Mouse (Mus musculus): ENCODE measurements at regions not wholly inside any gene's neighbourhood (a gene's known extent, or its start where the extent isn't known, plus 50 kb on each side); places are given as distances from the start of the nearest gene placed in this dataset.

DNA sequence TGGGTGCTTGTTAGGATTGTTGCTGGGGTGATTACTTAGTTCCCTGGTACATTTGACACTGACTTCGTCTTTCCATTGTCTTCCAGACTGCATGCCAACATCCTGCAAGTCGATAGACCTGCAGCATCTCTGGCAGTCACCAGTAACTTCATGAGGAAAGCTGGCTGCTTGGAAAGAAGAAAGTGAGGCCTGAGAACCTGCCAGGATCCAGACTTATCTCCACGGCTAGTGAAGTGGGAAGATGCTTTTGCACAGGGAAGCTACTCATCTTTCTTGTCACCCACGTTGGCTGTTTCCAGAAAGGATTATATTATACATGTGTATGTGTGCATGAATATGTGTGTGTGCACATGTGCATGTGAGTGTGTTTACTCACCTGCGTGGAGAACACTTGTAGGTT is 316.0 kb downstream of the Ipmk start:
- no peak for DNase-seq (ENCODE audit: low spot score)
- ATAC-seq, result no peak
- no peaks in the 10 kb centered on the region for H3K36me3 ChIP-seq (ENCODE audit: insufficient read depth, low read length)

DNA sequence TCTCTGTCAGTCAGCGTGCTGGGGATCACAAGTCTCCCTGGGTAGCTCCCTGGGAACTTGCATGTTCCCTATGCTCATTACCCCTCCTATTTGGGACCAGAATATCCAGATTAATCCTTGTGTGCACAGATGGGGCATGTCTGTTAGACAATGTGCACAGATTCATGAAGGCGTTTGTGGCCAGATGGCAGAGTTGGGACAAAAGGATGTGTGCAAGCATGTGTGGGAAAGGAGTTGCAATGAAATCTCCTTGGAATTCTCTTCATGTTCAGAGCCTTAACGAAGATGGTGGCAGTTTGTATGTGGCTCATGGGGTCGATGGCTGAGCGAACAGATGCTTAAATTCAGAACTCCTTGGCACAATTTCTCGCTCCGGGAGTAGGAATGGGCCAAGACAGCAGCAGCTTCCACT is 319.6 kb downstream of the Ipmk start:
- ATAC-seq, result peak; percentile 78
- no peaks in the 10 kb centered on the region for H3K36me3 ChIP-seq (ENCODE audit: insufficient read depth, low read length)
- H3K27me3 ChIP-seq (ENCODE audit: insufficient read depth, low read length), result no peaks in the 10 kb centered on the region

More for the DNA sequence above, 316.0 kb downstream of the Ipmk start:
- Histone ChIP-seq H3K4me3 (ENCODE audit: low read length) (no peak overlapping the region), H3K27ac (no peak overlapping the region), H3K27me3 (ENCODE audit: insufficient read depth, low read length) (no peaks in the 10 kb centered on the region), H3K4me2 (ENCODE audit: low read depth, low read length) (no peak overlapping the region), H3K9ac (replicated peaks; ENCODE audit: low read length) (no peak overlapping the region), H3K9me3 (ENCODE audit: low read length) (no peaks in the 10 kb centered on the region), H3K4me1 (ENCODE audit: insufficient read depth, low read length) (no peaks in the 10 kb centered on the region)
- WGBS, result 70% methylated on average over 5 of the region's 5 CpGs
- no peak for TF ChIP-seq CTCF (IDR thresholded peaks at IDR 0.05; ENCODE audit: low read depth)

DNA sequence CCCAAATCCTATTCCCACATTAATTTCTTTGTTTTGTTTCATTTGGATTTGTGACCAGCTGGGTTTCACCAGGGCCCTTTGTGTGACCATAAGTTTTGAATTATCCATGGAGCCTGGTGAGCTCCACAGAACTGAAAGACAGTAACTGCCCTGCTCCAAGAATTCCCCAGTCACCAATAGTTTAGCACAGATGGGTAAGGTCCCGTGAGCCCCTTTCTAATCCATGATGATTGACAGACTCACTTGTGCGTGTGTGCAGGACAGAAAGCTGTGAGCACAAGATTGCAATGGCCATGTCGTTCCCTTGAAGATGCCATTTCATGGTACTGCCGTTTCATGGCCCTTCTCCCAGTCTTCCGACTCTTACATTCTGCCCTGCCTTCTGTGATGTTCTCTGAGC is 331.7 kb downstream of the Ipmk start:
- DNase-seq (ENCODE audit: low spot score) (no peak), ATAC-seq (0 out of 2 replicates have a peak, but pooled peaks have one; percentile 35)
- no peak overlapping the region for H3K4me3 ChIP-seq (ENCODE audit: low read length)
- no peak overlapping the region for H3K27ac ChIP-seq
- H3K4me2 ChIP-seq (ENCODE audit: low read depth, low read length), result no peak overlapping the region
- H3K36me3 ChIP-seq (ENCODE audit: insufficient read depth, low read length), result no peaks in the 10 kb centered on the region
- no peaks in the 10 kb centered on the region for H3K27me3 ChIP-seq (ENCODE audit: insufficient read depth, low read length)
- H3K4me1 ChIP-seq (ENCODE audit: insufficient read depth, low read length), result no peaks in the 10 kb centered on the region
- 62% methylated on average over 5 of the region's 5 CpGs for WGBS
- H3K9ac ChIP-seq (replicated peaks; ENCODE audit: low read length), result no peak overlapping the region
- TF ChIP-seq CTCF (IDR thresholded peaks at IDR 0.05; ENCODE audit: low read depth), result no peak
- no peaks in the 10 kb centered on the region for H3K9me3 ChIP-seq (ENCODE audit: low read length)

More for the DNA sequence above, 319.6 kb downstream of the Ipmk start:
- no peaks in the 10 kb centered on the region for H3K9me3 ChIP-seq (ENCODE audit: low read length)
- no peak overlapping the region; the same call in 1 of the 2 replicates for H3K27ac ChIP-seq
- no peak overlapping the region for H3K4me2 ChIP-seq (ENCODE audit: low read depth, low read length)
- no peak overlapping the region for H3K4me3 ChIP-seq (ENCODE audit: low read length)
- peak; percentile 71 for DNase-seq (ENCODE audit: low spot score)
- no peaks in the 10 kb centered on the region for H3K4me1 ChIP-seq (ENCODE audit: insufficient read depth, low read length)
- no peak overlapping the region for H3K9ac ChIP-seq (replicated peaks; ENCODE audit: low read length)
- WGBS, result 41% methylated on average over 7 of the region's 7 CpGs
- no peak for TF ChIP-seq CTCF (IDR thresholded peaks at IDR 0.05; ENCODE audit: low read depth)

DNA sequence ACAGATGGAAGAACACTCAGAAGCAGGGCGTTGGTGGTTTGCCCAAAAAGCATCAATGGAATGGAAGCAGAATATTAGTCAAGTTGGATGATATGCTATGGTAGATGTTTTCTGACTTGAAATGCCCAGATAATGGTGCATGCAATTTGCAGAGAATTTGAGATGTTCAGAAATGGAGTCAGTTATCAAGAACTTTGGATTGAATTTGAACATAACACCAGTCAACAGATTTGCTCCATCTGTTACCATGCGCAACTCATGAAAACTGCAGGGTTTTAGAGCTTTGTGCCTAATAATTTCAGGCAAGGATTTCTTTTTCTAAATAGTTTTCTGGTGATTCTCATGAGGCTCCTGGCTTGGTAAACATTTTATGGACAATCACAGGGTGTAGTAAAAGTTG is 365.9 kb downstream of the Ipmk start:
- H3K9ac ChIP-seq (replicated peaks; ENCODE audit: low read length), result no peak overlapping the region
- no peak for TF ChIP-seq CTCF (IDR thresholded peaks at IDR 0.05; ENCODE audit: low read depth)
- no peaks in the 10 kb centered on the region for H3K9me3 ChIP-seq (ENCODE audit: low read length)
- no peaks in the 10 kb centered on the region for H3K27me3 ChIP-seq (ENCODE audit: insufficient read depth, low read length)
- ATAC-seq, result no peak
- H3K4me3 ChIP-seq (ENCODE audit: low read length), result no peak overlapping the region
- WGBS, result 89% methylated on average over 2 of the region's 2 CpGs
- no peak overlapping the region for H3K4me2 ChIP-seq (ENCODE audit: low read depth, low read length)
- DNase-seq (ENCODE audit: low spot score), result no peak
- H3K36me3 ChIP-seq (ENCODE audit: insufficient read depth, low read length), result no peaks in the 10 kb centered on the region
- no peaks in the 10 kb centered on the region for H3K4me1 ChIP-seq (ENCODE audit: insufficient read depth, low read length)
- no peak overlapping the region for H3K27ac ChIP-seq

DNA sequence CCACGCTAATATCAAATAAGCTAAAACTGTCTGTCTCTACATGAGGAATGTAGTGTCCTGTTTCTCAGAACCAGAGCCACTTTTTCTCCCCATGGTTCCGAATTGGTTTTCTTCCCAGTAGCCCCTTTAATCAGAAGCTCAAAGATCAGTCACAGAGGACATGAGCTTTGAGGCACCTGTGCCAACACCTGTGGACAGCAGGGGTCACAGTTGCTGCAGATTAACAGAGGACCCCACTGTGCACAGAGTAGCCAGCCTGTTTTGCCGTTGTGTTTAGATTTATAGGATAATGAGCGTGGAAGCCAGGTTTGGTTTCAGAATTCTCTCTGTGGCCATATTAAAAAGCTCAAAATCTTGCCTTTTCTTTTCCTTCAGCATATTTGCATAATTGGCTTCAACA is 380.2 kb downstream of the Ipmk start:
- H3K4me3 ChIP-seq (ENCODE audit: low read length), result no peak overlapping the region
- no peak overlapping the region for H3K4me2 ChIP-seq (ENCODE audit: low read depth, low read length)
- 55% methylated on average over 4 of the region's 4 CpGs for WGBS
- ATAC-seq, result no peak
- peak; percentile 7 for DNase-seq (ENCODE audit: low spot score)
- no peaks in the 10 kb centered on the region for H3K9me3 ChIP-seq (ENCODE audit: low read length)
- H3K9ac ChIP-seq (replicated peaks; ENCODE audit: low read length), result no peak overlapping the region
- no peak overlapping the region for H3K27ac ChIP-seq
- H3K36me3 ChIP-seq (ENCODE audit: insufficient read depth, low read length), result no peaks in the 10 kb centered on the region
- H3K4me1 ChIP-seq (ENCODE audit: insufficient read depth, low read length), result no peaks in the 10 kb centered on the region
- no peak for TF ChIP-seq CTCF (IDR thresholded peaks at IDR 0.05; ENCODE audit: low read depth)
- H3K27me3 ChIP-seq (ENCODE audit: insufficient read depth, low read length), result no peaks in the 10 kb centered on the region

DNA sequence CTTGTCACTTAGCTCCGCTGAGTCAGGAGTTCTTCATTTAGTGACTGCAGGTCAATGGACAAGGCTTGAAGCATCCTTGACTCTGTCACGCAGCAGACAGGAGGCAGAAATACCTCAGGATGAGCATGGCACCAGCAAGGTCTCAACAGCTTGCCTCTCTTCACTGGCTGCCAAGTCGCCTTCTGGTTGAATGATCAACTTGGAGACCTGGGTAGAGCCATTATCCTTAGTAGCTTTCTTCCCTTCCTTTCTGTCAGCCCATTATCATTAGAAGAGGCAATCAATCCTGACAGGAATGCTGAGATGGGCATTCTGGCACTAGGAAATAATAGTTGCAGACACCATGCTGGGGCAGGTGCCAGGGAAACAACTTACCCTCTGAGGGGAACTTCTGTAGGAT is 386.3 kb downstream of the Ipmk start:
- no peaks in the 10 kb centered on the region for H3K4me1 ChIP-seq (ENCODE audit: insufficient read depth, low read length)
- H3K36me3 ChIP-seq (ENCODE audit: insufficient read depth, low read length), result no peaks in the 10 kb centered on the region
- peak; percentile 24 for TF ChIP-seq CTCF (IDR thresholded peaks at IDR 0.05; ENCODE audit: low read depth)
- H3K4me2 ChIP-seq (ENCODE audit: low read depth, low read length), result no peak overlapping the region
- no peak overlapping the region for H3K4me3 ChIP-seq (ENCODE audit: low read length)
- no peaks in the 10 kb centered on the region for H3K9me3 ChIP-seq (ENCODE audit: low read length)
- no peak overlapping the region for H3K9ac ChIP-seq (replicated peaks; ENCODE audit: low read length)
- ATAC-seq, result peak; percentile 90
- WGBS, result 44% methylated on average over 3 of the region's 3 CpGs
- H3K27me3 ChIP-seq (ENCODE audit: insufficient read depth, low read length), result no peaks in the 10 kb centered on the region
- no peak overlapping the region for H3K27ac ChIP-seq
- peak; percentile 81 for DNase-seq (ENCODE audit: low spot score)

DNA sequence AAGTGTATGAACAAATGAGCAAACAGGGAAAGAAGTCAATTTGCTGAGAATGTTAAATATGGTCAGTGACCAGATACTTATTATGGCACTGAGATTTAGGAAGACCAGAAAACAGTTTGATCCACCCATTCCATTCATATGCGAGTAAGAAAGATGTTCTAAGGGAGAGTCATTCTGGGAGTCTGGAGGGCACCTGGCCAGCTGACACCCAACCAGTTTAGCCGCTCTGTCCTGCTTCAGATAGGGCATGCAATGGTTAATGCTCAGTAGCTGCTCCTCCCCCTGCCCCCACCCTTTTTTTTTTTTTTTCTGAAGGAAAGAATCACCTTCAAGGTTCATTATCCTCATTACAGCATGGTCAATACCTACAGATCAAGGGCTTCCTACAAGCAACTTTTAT is 386.9 kb downstream of the Ipmk start:
- DNase-seq (ENCODE audit: low spot score) (peak; percentile 7), ATAC-seq (no peak)
- Histone ChIP-seq H3K9me3 (ENCODE audit: low read length) (no peaks in the 10 kb centered on the region), H3K4me2 (ENCODE audit: low read depth, low read length) (no peak overlapping the region), H3K4me1 (ENCODE audit: insufficient read depth, low read length) (no peaks in the 10 kb centered on the region), H3K27me3 (ENCODE audit: insufficient read depth, low read length) (no peaks in the 10 kb centered on the region), H3K4me3 (ENCODE audit: low read length) (no peak overlapping the region), H3K27ac (no peak overlapping the region), H3K9ac (replicated peaks; ENCODE audit: low read length) (no peak overlapping the region), H3K36me3 (ENCODE audit: insufficient read depth, low read length) (no peaks in the 10 kb centered on the region)
- 78% methylated on average over 2 of the region's 2 CpGs for WGBS
- no peak for TF ChIP-seq CTCF (IDR thresholded peaks at IDR 0.05; ENCODE audit: low read depth)

Data from hindbrain, postnatal 0 days (tissue).